Mouse (Mus musculus): Measurements from ENCODE around the gene Ppfibp1.

Gene Ppfibp1

GRCm38 (mm10) chr6:146961832-146962481, 73.7 kb downstream of the Ppfibp1 start:
- no peak for DNase-seq

DNA sequence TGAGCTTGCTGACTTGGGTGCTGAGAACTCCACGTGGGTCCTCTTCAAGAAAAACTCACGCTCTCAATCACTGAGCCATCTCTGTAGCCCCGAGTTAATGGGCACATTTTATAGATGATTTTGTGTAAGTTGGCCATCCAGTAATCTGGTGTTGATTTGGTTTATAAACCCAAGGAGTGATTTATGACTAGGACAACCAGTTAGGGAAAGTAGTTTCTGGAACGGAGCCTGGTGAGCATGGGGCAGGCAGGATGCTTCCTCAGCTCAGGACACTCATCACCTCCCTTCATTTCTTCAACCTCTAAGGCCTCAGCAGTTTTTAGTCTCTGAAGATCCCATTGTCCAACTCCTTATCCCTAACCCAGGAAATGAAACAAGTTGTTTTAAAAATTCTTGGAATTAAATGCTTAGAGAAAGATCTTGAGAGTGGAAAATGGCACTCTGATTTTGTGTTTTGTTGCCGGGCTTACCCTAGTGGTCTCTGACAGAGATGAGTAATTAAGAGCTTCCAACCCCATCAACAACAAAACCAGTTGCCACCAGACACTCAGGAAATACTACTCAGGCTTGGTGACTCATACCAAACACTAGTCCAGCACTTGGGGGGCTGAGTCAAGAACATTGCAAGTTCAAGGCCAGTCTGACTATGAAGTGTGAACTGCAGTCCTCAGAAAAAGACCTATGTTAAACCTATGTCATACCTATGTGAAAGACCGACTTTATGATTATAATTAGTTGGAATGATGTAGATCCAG, 75.3 kb downstream of the Ppfibp1 start:
- no peak for DNase-seq

- DNase-seq: no peak
Observed at GRCm38 (mm10) chr6:146965139-146965772, 77.0 kb downstream of the Ppfibp1 start.

DNA sequence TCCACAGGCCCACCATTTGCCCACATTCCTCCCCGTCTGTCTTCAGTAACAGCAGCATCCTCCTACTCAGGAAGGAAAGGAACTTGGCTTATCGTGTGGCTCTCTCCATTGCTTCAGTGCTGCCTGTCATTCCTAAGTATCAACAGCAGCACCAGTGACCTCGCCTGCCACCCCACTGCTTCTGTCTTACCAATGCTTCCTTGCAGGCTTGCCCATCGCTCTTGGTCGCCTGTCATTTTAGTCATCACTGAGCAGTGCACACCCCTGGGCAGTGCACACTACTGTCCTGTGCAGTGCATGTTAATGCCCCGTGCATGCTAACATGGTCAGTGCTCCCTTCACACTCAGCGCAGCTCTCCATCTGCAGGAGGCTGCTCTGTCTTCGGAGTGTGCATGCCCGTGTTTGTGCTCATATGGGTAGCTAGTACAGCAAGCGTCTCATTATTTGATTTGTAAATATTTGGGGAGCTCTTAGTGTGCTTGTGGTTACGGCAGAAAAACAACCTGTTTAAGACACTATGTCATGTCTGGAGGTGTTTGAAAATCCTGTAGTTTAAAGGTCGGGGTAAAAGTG, 78.2 kb downstream of the Ppfibp1 start:
- DNase-seq: no peak

GRCm38 (mm10) chr6:146967836-146968235, 79.5 kb downstream of the Ppfibp1 start:
- DNase-seq: no peak

GRCm38 (mm10) chr6:146970811-146971210, 82.5 kb downstream of the Ppfibp1 start:
- DNase-seq: no peak

DNA sequence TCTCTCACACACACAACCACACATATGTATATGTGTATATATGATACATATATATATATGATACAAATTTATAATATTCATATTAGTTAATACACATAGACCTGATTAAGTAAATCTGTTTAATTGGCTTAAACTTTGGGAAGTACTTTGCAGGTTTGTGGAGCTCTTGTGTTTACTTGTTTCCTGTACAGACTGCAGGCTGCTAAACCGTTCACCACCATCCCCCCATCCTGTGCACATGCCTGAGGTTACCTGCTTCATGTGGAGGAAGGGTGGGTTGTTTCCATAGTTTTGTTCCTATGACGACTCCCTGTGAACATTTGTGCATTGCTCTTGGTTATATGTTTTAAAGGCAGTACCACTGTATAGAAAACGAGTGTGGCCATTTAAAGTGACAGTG, 83.1 kb downstream of the Ppfibp1 start:
- DNase-seq: no peak

DNA sequence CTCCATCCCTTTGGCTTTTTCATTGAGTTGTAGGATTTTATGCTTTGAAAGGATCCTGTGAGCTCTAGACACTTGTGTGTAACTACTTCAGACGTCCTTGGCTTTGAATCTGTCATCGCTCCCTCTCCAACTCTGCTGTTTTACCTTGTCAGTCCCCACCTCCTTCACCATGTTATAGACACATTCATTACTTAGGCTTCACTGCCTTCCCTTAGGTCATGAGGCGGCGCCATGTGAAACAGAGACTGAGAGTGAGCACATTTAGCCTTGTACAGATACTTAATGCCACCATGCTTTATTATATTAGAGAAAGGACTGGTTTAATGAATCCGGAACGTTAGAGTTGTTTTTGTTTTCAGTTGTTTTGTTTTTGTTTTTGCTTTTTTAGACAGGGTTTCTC, 83.7 kb downstream of the Ppfibp1 start:
- no peak for DNase-seq

GRCm38 (mm10) chr6:146972740-146973139, 84.5 kb downstream of the Ppfibp1 start:
- no peak for DNase-seq

GRCm38 (mm10) chr6:146973406-146973805, 85.1 kb downstream of the Ppfibp1 start:
- DNase-seq: no peak

DNA sequence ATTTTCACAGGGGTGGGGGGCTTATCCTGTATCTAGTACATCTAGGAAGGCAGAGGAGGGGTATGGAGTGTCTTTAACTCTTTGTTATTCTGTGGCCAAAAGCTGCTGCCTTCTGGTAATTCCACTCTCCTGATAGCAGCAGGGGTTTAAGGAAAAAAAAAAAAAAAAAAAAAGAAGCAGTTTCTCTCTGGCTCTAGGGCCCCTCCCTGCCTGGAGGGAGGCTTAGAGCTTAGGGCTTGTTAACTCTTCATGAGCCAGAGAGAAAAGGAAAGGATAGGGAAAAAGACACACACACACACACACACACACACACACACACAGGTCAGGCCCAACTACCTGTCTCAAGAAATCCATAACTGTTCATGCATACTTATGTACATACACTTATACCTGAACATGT, 85.5 kb downstream of the Ppfibp1 start:
- DNase-seq: no peak

DNA sequence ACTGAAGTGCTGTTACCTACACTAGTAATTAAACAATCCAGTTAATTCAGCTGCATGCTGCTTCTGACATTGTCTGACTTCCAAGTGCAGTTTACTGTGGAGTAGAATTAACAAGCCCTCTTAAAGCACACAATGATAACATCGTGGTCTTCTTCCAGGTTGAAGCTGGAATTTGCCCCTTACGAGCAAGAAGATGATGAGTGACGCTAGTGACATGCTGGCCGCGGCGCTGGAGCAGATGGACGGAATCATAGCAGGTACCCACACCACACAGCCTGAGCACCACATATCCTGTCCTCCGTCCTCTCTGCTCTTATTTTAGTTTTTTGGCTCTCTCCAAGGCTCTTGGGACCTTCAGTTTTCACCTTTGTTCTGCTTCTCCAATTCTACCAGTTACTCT, 88.2 kb downstream of the Ppfibp1 start:
- DNase-seq: no peak

- DNase-seq: no peak
Observed at GRCm38 (mm10) chr6:146978691-146979114, 90.4 kb downstream of the Ppfibp1 start.

GRCm38 (mm10) chr6:146979115-146979744, 90.9 kb downstream of the Ppfibp1 start:
- no peak for DNase-seq

DNA sequence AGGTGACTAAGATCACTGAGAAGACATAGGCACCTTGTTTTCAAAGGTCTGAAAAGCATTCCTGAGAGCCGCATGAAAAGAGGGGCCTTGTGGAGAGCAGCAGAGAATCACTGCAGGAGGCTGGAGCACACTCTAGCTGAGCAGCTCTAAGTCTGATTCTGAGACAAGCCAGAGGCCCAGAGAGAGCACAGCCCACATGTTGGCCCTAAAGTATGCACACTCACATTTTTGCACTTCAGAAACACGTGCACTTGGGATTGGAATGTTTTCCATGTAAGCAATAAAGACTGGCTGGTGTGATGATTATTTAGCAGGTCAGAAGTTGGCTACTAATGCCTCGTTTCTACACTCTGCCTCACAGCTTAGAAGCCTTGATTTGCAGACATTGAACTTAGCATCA, 91.7 kb downstream of the Ppfibp1 start:
- DNase-seq: no peak

GRCm38 (mm10) chr6:146981249-146981835, 93.1 kb downstream of the Ppfibp1 start:
- DNase-seq: no peak

DNA sequence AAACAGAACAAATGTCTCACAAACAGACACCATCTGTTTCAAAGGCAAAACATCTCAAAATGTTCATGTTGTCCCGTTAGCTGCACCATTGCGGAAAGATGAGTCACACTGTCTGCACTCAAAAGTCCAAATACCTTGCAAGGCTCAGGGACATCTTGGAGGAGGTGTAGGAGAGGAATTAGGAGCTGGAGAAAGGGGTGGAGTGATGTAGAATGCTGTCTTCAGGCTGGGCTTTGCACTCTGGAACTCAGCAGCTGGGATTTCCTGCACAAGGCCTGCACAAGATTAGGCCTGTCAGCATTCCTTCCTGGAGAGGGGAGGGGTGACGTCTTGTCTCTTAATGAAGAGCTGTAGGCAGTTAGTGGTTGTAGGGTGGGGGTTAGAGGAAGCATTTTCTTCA, 96.3 kb downstream of the Ppfibp1 start:
- no peak for DNase-seq

- peak; percentile 34 for DNase-seq
Observed at GRCm38 (mm10) chr6:146994236-146994635, 105.9 kb downstream of the Ppfibp1 start.

DNA sequence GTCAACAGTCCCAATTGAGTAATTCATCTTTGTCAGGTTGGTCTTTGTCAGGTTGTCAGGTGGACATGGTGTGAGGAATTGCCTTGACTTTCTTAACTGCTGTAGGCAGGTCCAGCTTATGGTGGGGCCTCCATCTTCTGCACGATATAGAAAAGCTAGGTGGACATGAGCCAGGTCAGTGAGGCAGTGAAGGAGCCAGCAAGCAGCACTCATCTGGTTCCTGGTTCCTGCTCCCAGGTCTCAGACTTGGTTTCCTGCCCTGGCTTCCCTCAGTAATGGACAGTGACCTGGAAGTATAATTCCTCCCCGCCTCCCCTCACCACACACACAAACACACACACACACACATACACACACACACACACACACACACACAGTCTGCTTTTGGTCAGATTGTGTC, 107.1 kb downstream of the Ppfibp1 start:
- no peak for DNase-seq

DNA sequence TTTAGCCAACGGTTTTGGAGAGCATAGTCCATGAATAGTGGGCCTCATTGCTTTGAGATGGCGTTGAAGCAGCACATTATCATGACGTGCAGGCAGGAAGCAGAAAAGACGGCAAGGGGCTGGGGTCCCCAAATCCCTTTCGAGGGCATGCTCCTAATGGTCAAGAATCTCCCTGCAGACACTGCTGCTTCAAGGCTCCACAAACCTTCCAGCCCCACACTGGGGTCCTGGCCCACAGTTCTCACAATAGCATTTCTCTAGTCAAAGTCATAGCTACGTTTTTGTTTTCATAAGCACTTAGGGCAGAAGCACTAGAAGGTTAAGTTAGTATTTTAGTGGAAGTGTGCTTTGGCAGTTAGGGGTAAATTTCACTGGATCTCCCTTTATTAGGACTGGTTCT, 107.6 kb downstream of the Ppfibp1 start:
- no peak for DNase-seq

GRCm38 (mm10) chr6:146997006-146997405, 108.7 kb downstream of the Ppfibp1 start:
- no peak for DNase-seq

DNA sequence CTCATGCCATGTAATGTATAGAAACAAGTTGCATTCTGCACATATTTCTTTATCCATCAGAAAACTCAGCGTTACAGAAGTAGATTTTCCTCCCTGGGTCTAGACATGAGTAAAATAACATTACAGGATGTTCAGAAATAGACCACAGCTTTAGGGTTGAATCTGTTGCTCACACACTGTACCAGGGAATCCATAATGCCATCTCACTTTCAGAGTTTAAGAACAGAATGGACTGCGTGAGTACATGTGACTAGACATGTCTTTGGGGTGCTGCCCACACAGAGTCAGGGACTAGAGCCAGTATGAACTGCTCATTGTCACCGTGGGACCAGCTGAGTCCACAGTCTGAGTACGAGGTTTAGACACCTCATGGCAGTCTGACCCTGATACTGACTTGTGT, 110.4 kb downstream of the Ppfibp1 start:
- no peak for DNase-seq

- DNase-seq: no peak
Observed at GRCm38 (mm10) chr6:146999302-146999701, 111.0 kb downstream of the Ppfibp1 start.

Measured in cerebellum, adult 9-10 months (tissue).